In the genomic region with DNA sequence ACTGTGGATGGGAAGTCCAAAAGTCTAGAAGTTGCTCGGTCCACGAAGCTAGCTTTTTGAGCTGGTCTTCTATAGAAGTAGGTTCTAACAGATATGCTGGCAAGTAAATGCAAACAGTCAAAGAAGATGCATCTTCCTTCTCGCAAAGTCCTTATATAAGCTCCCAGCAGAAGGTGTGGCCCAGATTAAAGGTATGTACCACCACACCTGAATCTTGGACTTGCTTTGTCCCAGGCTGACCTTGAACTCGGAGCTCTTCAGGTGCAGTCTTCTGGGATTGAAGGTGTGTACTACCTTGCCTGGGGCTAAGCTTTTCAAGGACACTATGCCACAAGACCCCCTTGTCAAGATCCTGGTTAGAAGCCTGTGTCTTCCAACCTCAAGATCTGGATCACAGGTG, we compare ENCODE assay signal across 9 mouse cellular contexts. TPM values are rescaled to one million over a fixed set of nuclear protein-coding genes. Genes with fewer than 3 reads are reported as not detected.
DNase-seq lines count a peak whose midpoint lies in the region; ATAC-seq and TF ChIP-seq lines count a peak whose summit lies in the region.
"Had no signal": no experiment of that assay in that cellular context is flagged by ENCODE, and none has a peak within 500 bp of the region (broad histone marks: within the 10 kb centered on the region; RNA-seq: fewer than 3 reads in every experiment).

A gene (minus strand): TSS at position 101 of the 400 bp plus-strand sequence.

- H3K4me1 ChIP-seq in testis, adult 2 months (ENCODE audit: control insufficient read depth, insufficient read depth, low read length), result peaks cover 1% of the 10 kb centered on the region; the same call in 1 of the 2 replicates
- no peaks in the 10 kb centered on the region for H3K4me1 ChIP-seq in embryonic fibroblast, embryonic 13.5 days (ENCODE audit: control insufficient read depth, insufficient read depth, low read length)
- H3K4me1 ChIP-seq in limb, embryonic 12.5 days (replicated peaks), result no peaks in the 10 kb centered on the region
- H3K4me1 ChIP-seq in small intestine, adult 2 months (ENCODE audit: control insufficient read depth, insufficient read depth, insufficient read length, low read length), result no peaks in the 10 kb centered on the region

- WGBS in limb, embryonic 12.5 days, result 84% methylated on average over 4 of the region's 4 CpGs
- 78% methylated on average over 4 of the region's 4 CpGs for WGBS in small intestine, adult 2 months

- no peak within 1 kb of the TSS for H3K27ac ChIP-seq in testis, adult 2 months (ENCODE audit: control insufficient read depth, insufficient read depth, low read depth, low read length)
- H3K27ac ChIP-seq in embryonic fibroblast, embryonic 13.5 days (ENCODE audit: insufficient read depth, low read length), result no peak within 1 kb of the TSS
- no peak within 1 kb of the TSS for H3K27ac ChIP-seq in limb, embryonic 12.5 days
- no peak within 1 kb of the TSS for H3K27ac ChIP-seq in small intestine, adult 2 months (ENCODE audit: insufficient read depth, low read depth, low read length)

- no peaks in the 10 kb centered on the region for H3K27me3 ChIP-seq in testis, adult 2 months (ENCODE audit: control insufficient read depth, insufficient read depth, low read length)
- H3K27me3 ChIP-seq in limb, embryonic 12.5 days, result no peaks in the 10 kb centered on the region
- H3K27me3 ChIP-seq in small intestine, adult 2 months (ENCODE audit: control insufficient read depth, insufficient read depth, low read length), result no peaks in the 10 kb centered on the region

- intact Hi-C loops in heart, postnatal 14 days (cut with DNase I), result no loop called here

- no peak for ATAC-seq in limb, embryonic 12.5 days (ENCODE audit: insufficient number of reproducible peaks, insufficient read depth, low FRiP score, low TSS enrichment, low read depth)

- no peaks in the 10 kb centered on the region for H3K9me3 ChIP-seq in limb, embryonic 12.5 days

- TF ChIP-seq CTCF in testis, adult 2 months (IDR thresholded peaks at IDR 0.05; ENCODE audit: control insufficient read depth, insufficient read depth, insufficient replicate concordance, low read depth, low read length), result no peak
- TF ChIP-seq CTCF in embryonic fibroblast, embryonic 13.5 days (IDR thresholded peaks at IDR 0.05; ENCODE audit: borderline replicate concordance, insufficient read depth, low read length), result no peak
- TF ChIP-seq CTCF in small intestine, adult 2 months (IDR thresholded peaks at IDR 0.05; ENCODE audit: extremely low read depth, insufficient read length, insufficient replicate concordance, low read depth, low read length), result no peak

- H3K4me2 ChIP-seq in limb, embryonic 12.5 days, result no peak within 1 kb of the TSS

- H3K36me3 ChIP-seq in testis, adult 2 months (ENCODE audit: control insufficient read depth, insufficient read depth, low read length), result no peaks in the 10 kb centered on the region
- no peaks in the 10 kb centered on the region for H3K36me3 ChIP-seq in limb, embryonic 12.5 days
- no peaks in the 10 kb centered on the region for H3K36me3 ChIP-seq in small intestine, adult 2 months (ENCODE audit: control insufficient read depth, insufficient read depth, low read length)

- TF ChIP-seq POLR2A in testis, adult 2 months (IDR thresholded peaks at IDR 0.05; ENCODE audit: control insufficient read depth, low read depth, low read length), result no peak
- no peak for TF ChIP-seq POLR2A in embryonic fibroblast, embryonic 13.5 days (IDR thresholded peaks at IDR 0.05; ENCODE audit: low read depth, low read length)
- TF ChIP-seq POLR2A in small intestine, adult 2 months (IDR thresholded peaks at IDR 0.05; ENCODE audit: low read depth, low read length), result no peak

- no peak for DNase-seq in testis, postnatal 10 days (ENCODE audit: low spot score)
- DNase-seq in heart, postnatal 14 days, result no peak
- DNase-seq in embryo, embryonic 10 days (ENCODE audit: low spot score), result no peak
- no peak for DNase-seq in lung, postnatal 25 days (ENCODE audit: low spot score)

- no peak within 1 kb of the TSS for H3K9ac ChIP-seq in limb, embryonic 12.5 days (replicated peaks)

- H3K4me3 ChIP-seq in testis, adult 2 months (ENCODE audit: control insufficient read depth, low read depth, low read length), result no peak within 1 kb of the TSS
- no peak within 1 kb of the TSS for H3K4me3 ChIP-seq in embryonic fibroblast, embryonic 13.5 days (ENCODE audit: insufficient read depth, low read length)
- H3K4me3 ChIP-seq in limb, embryonic 12.5 days (replicated peaks), result no peak within 1 kb of the TSS
- H3K4me3 ChIP-seq in small intestine, adult 2 months (ENCODE audit: low read depth, low read length), result no peak within 1 kb of the TSS
- H3K4me3 ChIP-seq: erythroblast, embryonic 14.5 days had no signal

RNA-seq across cellular contexts. Expression of the gene that starts here (rescaled TPM):
- polyA plus RNA-seq in testis, adult 2 months (2012; rRNA removed), result 60.9 and 70.3 TPM in 2 replicates
- polyA plus RNA-seq in embryonic fibroblast, embryonic 13.5 days (2011; ENCODE audit: insufficient read length, low read depth, missing spikeins), result 30.4 and 36.4 TPM in 2 replicates
- total RNA-seq in heart, postnatal 14 days (2021), result 10 to 100 TPM; 66.3 to 67.9 TPM
- polyA plus RNA-seq in limb, embryonic 12.5 days (2016; fragmentation: Nextera tagmentation; extraction: Ambion mirVana), result 117 and 118 TPM in 2 replicates
- 103 and 247 TPM in 2 replicates for polyA plus RNA-seq in small intestine, adult 2 months (2012; rRNA removed)
